Mouse (Mus musculus): Measurements from ENCODE around the gene Zc2hc1c.

DNA sequence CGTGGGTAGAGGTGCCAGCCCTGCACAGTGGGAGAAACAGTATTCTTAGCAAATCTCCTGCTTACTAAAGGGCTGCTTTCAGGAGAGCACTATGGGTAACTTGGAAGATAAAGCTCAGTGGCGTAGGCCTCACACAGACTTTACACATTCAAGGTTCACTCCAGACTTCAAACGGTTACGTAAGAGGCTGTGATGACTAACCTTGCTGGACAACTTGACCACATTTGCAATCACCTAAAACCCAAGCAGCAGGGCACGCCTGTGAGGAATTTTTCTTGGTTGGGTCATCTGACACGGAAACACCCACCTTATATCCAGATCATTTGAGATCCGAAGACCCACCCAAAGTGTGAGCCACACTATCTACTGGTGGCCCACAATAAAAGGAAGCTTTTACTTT, 41.8 kb downstream of the Zc2hc1c start:
- TF ChIP-seq POLR2A (IDR thresholded peaks at IDR 0.05; ENCODE audit: low read depth, low read length) = no peak
- no peak for TF ChIP-seq CTCF (IDR thresholded peaks at IDR 0.05; ENCODE audit: borderline replicate concordance, insufficient read depth, low read length)
